Mouse (Mus musculus) liver, embryonic 14.5 days (tissue): ENCODE results near the gene Erbin. TPM values are rescaled to one million over a fixed set of nuclear protein-coding genes. Genes with fewer than 3 reads are reported as not detected.

Source experiments
- ATAC-seq: fragments of 200-750 bp; cut with Nextera tagmentation; 2 replicates; pipeline ENCODE4 v1.8.0; 2017; ENCODE audit warnings: moderate number of reproducible peaks, mild to moderate bottlenecking, moderate library complexity; ENCODE audit not compliant: insufficient read depth
- DNase-seq, 3 experiments: peaks; one replicate each; pipeline ENCODE4 v3.0.0-alpha.2; 2012 to 2013; ENCODE audit warnings: low read depth in 3 of 3, low spot score in 3 of 3
- H3K27ac ChIP-seq: fragments of 300-500 bp; sonication (generic); 2 replicates; pipeline ENCODE4 v1.5.1; 2014; ENCODE audit warnings: moderate library complexity, mild to moderate bottlenecking, control low read depth, inconsistent platforms
- H3K27me3 ChIP-seq: fragments of 300-500 bp; sonication (generic); 2 replicates; pipeline ENCODE4 v1.6.1; 2014; ENCODE audit warnings: mild to moderate bottlenecking, low read length, moderate library complexity; ENCODE audit not compliant: control insufficient read depth, insufficient read depth
- H3K36me3 ChIP-seq: fragments of 300-500 bp; sonication (generic); replicated peaks from 2 replicates; pipeline ENCODE4 v1.6.1; 2014; ENCODE audit warnings: low read depth; ENCODE audit not compliant: control insufficient read depth, insufficient read depth
- H3K4me1 ChIP-seq, 2 experiments: fragments of 200-500 bp in 1 of 2; fragments of 300-500 bp in 1 of 2; sonication (generic) in 1 of 2; replicated peaks; 2 replicates each; pipeline ENCODE4 v1.6.1; 2012 to 2014; ENCODE audit warnings: antibody characterized with exemption in 1 of 2, inconsistent platforms in 1 of 2, low read length in 1 of 2; ENCODE audit not compliant: control insufficient read depth in 2 of 2, insufficient read depth in 2 of 2
- H3K4me2 ChIP-seq: fragments of 300-500 bp; sonication (generic); 2 replicates; pipeline ENCODE4 v1.6.1; 2014; ENCODE audit warnings: low read depth, mild to moderate bottlenecking, control low read depth, moderate library complexity
- H3K4me3 ChIP-seq, 2 experiments: fragments of 200-500 bp in 1 of 2; fragments of 300-500 bp in 1 of 2; sonication (generic) in 1 of 2; 2 replicates each; pipeline ENCODE4 v1.5.1; 2012 to 2014; ENCODE audit warnings: low read depth in 2 of 2, low read length in 2 of 2, mild to moderate bottlenecking in 2 of 2, control low read depth in 1 of 2, inconsistent platforms in 1 of 2, moderate library complexity in 1 of 2; ENCODE audit not compliant: insufficient read depth in 1 of 2
- H3K9ac ChIP-seq: fragments of 300-500 bp; sonication (generic); replicated peaks from 2 replicates; pipeline ENCODE4 v1.6.1; 2014; ENCODE audit warnings: mild to moderate bottlenecking, control low read depth, moderate library complexity
- H3K9me3 ChIP-seq: fragments of 300-500 bp; sonication (generic); 2 replicates; pipeline ENCODE4 v1.6.1; 2016; ENCODE audit warnings: low read length, mixed read lengths; ENCODE audit not compliant: control insufficient read depth
- CTCF ChIP-seq: IDR thresholded peaks from 2 replicates; pipeline ENCODE4 v1.5.1; 2016; ENCODE audit warnings: antibody characterized with exemption, low read depth, control low read depth
- EP300 ChIP-seq: IDR thresholded peaks from 2 replicates; pipeline ENCODE4 v1.6.1; 2016; ENCODE audit warnings: antibody characterized with exemption, low read depth
- WGBS: fragments of 180-500 bp; shearing (Covaris S2); extraction: QIAGEN DNeasy Blood & Tissue Kit; methylation state at CpG from one replicate; pipeline ENCODE4 v1.1.7; 2014; ENCODE audit not compliant: insufficient replicate concordance; 5-methylcytosine and 5-hydroxymethylcytosine counted together
- polyA plus RNA-seq, 2 experiments: library from polyadenylated mRNA; depleted of rRNA in 1 of 2; stranded (reverse) in 1 of 2; unstranded in 1 of 2; fragments of >200 nt; fragmentation: Nextera tagmentation in 1 of 2; extraction: Ambion mirVana in 1 of 2; gene quantifications; 2 replicates each; pipeline versions ENCODE4 v1.2.1 to v1.2.3; 2012 to 2014

The Erbin gene
- polyA plus RNA-seq, 2 experiments: 5.5 to 7.5 TPM

DNA sequence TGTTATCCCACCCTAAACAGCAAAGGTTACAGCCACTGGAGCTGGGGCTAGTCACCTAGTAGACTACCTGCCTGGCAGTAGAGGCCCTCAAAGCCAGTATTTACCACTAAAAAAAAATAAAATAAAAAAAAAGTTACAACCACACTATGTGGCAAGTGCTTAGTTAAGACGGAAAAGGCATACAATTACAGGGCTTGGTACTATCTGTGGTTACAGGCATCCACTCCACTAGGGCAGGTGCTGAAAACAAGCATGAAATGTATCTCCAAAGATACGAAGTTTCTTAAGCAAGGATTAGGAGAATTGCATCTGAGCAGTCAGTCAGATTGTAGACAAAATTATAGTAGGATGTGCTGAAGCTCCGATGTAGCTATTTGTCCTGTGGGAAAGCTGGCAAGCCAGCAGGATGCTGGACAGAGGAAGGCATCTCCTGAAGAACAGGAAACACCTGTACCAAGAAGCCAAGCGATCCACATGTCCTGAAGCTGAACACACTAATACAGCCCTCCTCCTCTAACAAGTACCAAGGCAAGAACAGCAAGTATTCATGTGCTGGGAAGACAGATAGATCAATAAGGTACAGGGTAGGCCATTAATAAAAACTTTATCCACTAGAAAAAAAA, 6.1 kb downstream of the Erbin start:
- Histone ChIP-seq H3K9me3 (no peaks in the 10 kb centered on the region), H3K27ac (no peak overlapping the region), H3K27me3 (no peaks in the 10 kb centered on the region), H3K9ac (no peak overlapping the region), H3K36me3 (no peaks in the 10 kb centered on the region), H3K4me3 (no peak overlapping the region), H3K4me2 (no peak overlapping the region), H3K4me1 (peaks cover 0 to 2% of the 10 kb centered on the region in 2 experiments; a peak in 2 of 4 replicates)
- no peak for ATAC-seq
- TF ChIP-seq EP300 (no peak), CTCF (no peak)
- no peak for DNase-seq
- WGBS: 48% methylated on average over 4 of the region's 4 CpGs

DNA sequence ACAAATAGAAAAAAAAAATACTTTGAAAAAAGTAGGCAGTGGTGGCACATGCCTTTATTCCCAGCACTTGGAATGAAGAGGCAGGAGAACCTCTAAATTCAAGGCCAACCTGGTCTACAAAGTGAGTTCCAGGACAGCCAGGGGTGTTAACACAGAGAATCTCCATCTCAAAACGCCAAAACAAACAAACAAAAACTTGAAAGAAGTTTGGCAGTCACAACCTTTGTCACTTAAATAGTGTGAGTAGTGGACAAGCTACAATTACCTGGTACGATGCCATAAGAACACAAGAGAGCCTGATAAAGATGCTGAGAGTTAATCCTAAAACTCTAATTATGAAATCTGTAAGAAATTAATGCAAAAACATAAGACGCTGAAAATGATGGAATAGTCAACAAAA, 8.0 kb downstream of the Erbin start:
- TF ChIP-seq EP300: no peak
- no peak for TF ChIP-seq CTCF
- WGBS: 70% methylated on average over 3 of the region's 3 CpGs
- H3K27me3 ChIP-seq: no peaks in the 10 kb centered on the region

DNA sequence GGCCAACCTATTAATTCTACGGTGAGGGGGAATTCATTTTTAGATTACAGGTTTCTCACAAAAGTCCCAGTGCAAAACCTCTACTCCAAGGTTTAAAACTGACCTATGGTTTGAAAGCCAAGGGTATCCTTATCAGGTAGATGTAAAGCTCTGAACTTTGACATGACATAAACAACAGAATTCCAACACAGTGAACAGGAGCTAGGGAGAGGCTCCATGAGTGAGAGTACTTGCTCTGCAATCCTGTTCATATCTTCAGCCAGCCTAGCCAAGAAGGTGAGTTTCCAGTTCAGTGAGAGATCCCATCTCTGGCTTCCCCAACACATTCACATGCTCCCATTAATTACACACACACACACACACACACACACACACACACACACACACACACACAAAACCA, 9.7 kb downstream of the Erbin start:
- H3K4me1 ChIP-seq: peaks cover 0 to 2% of the 10 kb centered on the region in 2 experiments; a peak in 1 of 4 replicates
- H3K36me3 ChIP-seq: no peaks in the 10 kb centered on the region
- no peak for TF ChIP-seq EP300
- no peak for TF ChIP-seq CTCF
- no peak overlapping the region for H3K4me2 ChIP-seq
- no peaks in the 10 kb centered on the region for H3K27me3 ChIP-seq
- DNase-seq (no peak), ATAC-seq (no peak)
- H3K4me3 ChIP-seq: no peak overlapping the region
- no peak overlapping the region for H3K27ac ChIP-seq
- H3K9me3 ChIP-seq: no peaks in the 10 kb centered on the region
- H3K9ac ChIP-seq: no peak overlapping the region
- 82% methylated on average over 1 of the region's 1 CpGs for WGBS

More for the DNA sequence above, 8.0 kb downstream of the Erbin start:
- DNase-seq (no peak), ATAC-seq (no peak)
- Histone ChIP-seq H3K4me2 (no peak overlapping the region), H3K9me3 (no peaks in the 10 kb centered on the region), H3K36me3 (no peaks in the 10 kb centered on the region), H3K27ac (no peak overlapping the region), H3K4me1 (peaks cover 0 to 2% of the 10 kb centered on the region in 2 experiments; a peak in 2 of 4 replicates), H3K9ac (no peak overlapping the region), H3K4me3 (no peak overlapping the region)

DNA sequence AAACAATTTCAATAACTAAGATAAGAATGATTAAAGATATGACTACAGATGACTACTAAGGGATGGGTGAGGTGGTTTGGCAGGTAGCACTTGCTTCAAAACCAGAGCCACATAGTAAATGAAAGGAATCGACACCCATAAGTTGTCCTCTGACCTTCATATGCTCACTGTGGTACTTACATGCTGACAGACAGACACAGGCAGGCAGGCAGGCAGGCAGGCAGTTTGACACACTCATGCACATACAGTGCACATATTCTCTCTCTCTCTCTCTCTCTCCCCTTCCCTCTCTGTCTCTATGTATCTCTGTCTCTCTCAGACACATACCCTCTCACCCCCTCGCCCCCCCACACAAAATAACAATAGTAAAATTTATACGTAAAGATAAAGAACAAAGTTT, 10.4 kb downstream of the Erbin start:
- Histone ChIP-seq H3K4me3 (no peak overlapping the region), H3K27ac (no peak overlapping the region), H3K9me3 (no peaks in the 10 kb centered on the region), H3K9ac (no peak overlapping the region), H3K4me1 (peaks cover 0 to 2% of the 10 kb centered on the region in 2 experiments; a peak in 1 of 4 replicates), H3K36me3 (no peaks in the 10 kb centered on the region), H3K4me2 (no peak overlapping the region), H3K27me3 (no peaks in the 10 kb centered on the region)
- ATAC-seq (no peak), DNase-seq (no peak)
- 69% methylated on average over 3 of the region's 3 CpGs for WGBS
- TF ChIP-seq CTCF (no peak), EP300 (no peak)

DNA sequence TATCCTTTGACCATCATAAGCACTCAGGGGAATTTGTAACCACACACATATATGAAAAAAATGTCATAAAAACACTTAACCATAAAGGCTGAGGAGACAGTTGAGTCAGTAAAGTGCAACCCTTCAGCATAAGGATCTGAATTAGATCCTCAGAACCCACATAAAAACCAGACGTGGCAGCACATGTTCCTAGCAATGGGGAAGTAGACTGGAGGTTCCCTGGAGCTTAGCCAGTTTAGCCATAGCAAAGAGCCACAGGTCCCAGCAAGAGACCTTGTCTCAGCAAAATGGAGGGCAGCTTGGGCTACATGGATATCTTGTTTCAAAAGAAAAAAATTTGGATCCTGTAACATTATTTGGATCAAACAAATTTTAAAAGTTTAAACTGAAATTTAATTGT, 20.3 kb downstream of the Erbin start:
- 56% methylated on average over 1 of the region's 1 CpGs for WGBS
- H3K27me3 ChIP-seq: no peaks in the 10 kb centered on the region
- no peaks in the 10 kb centered on the region for H3K9me3 ChIP-seq
- H3K4me3 ChIP-seq: no peak overlapping the region
- ATAC-seq (no peak), DNase-seq (no peak)
- no peak overlapping the region for H3K9ac ChIP-seq
- no peaks in the 10 kb centered on the region for H3K4me1 ChIP-seq
- no peak overlapping the region for H3K27ac ChIP-seq
- no peaks in the 10 kb centered on the region for H3K36me3 ChIP-seq
- no peak for TF ChIP-seq EP300
- TF ChIP-seq CTCF: no peak
- no peak overlapping the region for H3K4me2 ChIP-seq
